Comparison of ENCODE assay signal across 18 mouse cellular contexts in genomic region chr2:91399168-91399567, GRCm38 (mm10). TPM values are rescaled to one million over a fixed set of nuclear protein-coding genes. Genes with fewer than 3 reads are reported as not detected.
A peak's percentile ranks its signal among the peaks of the same experiment; 100 is the strongest.
DNase-seq lines count a peak whose midpoint lies in the region; ATAC-seq lines count a peak whose summit lies in the region.
"Had no signal": no experiment of that assay in that cellular context is flagged by ENCODE, and none has a peak within 500 bp of the region (broad histone marks: within the 10 kb centered on the region; RNA-seq: fewer than 3 reads in every experiment).

No protein-coding gene starts in this region.

- H3K9ac ChIP-seq in kidney, embryonic 15.5 days = no peak overlapping the region
- H3K9ac ChIP-seq in forebrain, embryonic 13.5 days = no peak overlapping the region
- no peak overlapping the region for H3K9ac ChIP-seq in hindbrain, embryonic 16.5 days (ENCODE audit: low read depth, low read length)
- H3K9ac ChIP-seq: embryonic facial prominence, embryonic 15.5 days; lung, embryonic 15.5 days; neural tube, embryonic 12.5 days had no signal

- ATAC-seq in kidney, embryonic 15.5 days (replicated peaks; ENCODE audit: low FRiP score) = no peak
- peak; percentile 28 for ATAC-seq in forebrain, embryonic 13.5 days
- no peak for ATAC-seq in hindbrain, embryonic 16.5 days

- H3K4me1 ChIP-seq in kidney, embryonic 15.5 days = peaks cover 22% of the 10 kb centered on the region
- H3K4me1 ChIP-seq in forebrain, embryonic 13.5 days = peaks cover 32% of the 10 kb centered on the region
- peaks cover 8% of the 10 kb centered on the region for H3K4me1 ChIP-seq in hindbrain, embryonic 16.5 days (ENCODE audit: control insufficient read depth, insufficient read depth, low read depth, low read length)
- H3K4me1 ChIP-seq: embryonic facial prominence, embryonic 15.5 days had no signal

- H3K4me3 ChIP-seq in kidney, embryonic 15.5 days (replicated peaks) = no peak overlapping the region
- no peak overlapping the region for H3K4me3 ChIP-seq in forebrain, embryonic 13.5 days
- H3K4me3 ChIP-seq in hindbrain, embryonic 16.5 days (ENCODE audit: low read length) = no peak overlapping the region
- H3K4me3 ChIP-seq: embryonic facial prominence, embryonic 15.5 days; lung, embryonic 15.5 days; megakaryocyte, embryonic 14.5 days; neural tube, embryonic 12.5 days had no signal

- no peak for DNase-seq in kidney, adult 11 months
- peak; percentile 21 for DNase-seq in retina, embryonic 14.5 days (ENCODE audit: low spot score)
- DNase-seq in testis, postnatal 14 days (ENCODE audit: low spot score) = no peak
- DNase-seq in ovary, postnatal 36 days (ENCODE audit: low spot score) = no peak
- no peak for DNase-seq in urinary bladder, postnatal 4 days (ENCODE audit: low spot score in 2 of 2)
- DNase-seq: adrenal gland, adult 8-10 months; cerebellum, postnatal 36 days; heart, adult 18-20 months; kidney, adult 18-20 months; liver; right cerebral cortex, postnatal 14 days had no signal

- H3K27ac ChIP-seq in kidney, embryonic 15.5 days = peak overlapping the region; percentile 61
- peak overlapping the region; percentile 84 for H3K27ac ChIP-seq in forebrain, embryonic 13.5 days
- peak overlapping the region; percentile 25 for H3K27ac ChIP-seq in hindbrain, embryonic 16.5 days (ENCODE audit: low read depth, low read length)
- H3K27ac ChIP-seq: embryonic facial prominence, embryonic 15.5 days; neural tube, embryonic 12.5 days had no signal

- H3K9me3 ChIP-seq in kidney, embryonic 15.5 days (replicated peaks) = no peaks in the 10 kb centered on the region
- H3K9me3 ChIP-seq in forebrain, embryonic 13.5 days (replicated peaks) = no peaks in the 10 kb centered on the region
- no peaks in the 10 kb centered on the region for H3K9me3 ChIP-seq in hindbrain, embryonic 16.5 days (ENCODE audit: control insufficient read depth, low read length)
- H3K9me3 ChIP-seq: embryonic facial prominence, embryonic 15.5 days; lung, embryonic 15.5 days; megakaryocyte, embryonic 14.5 days; neural tube, embryonic 12.5 days had no signal

- no peaks in the 10 kb centered on the region for H3K27me3 ChIP-seq in kidney, embryonic 15.5 days
- peaks cover 26% of the 10 kb centered on the region for H3K27me3 ChIP-seq in forebrain, embryonic 13.5 days
- no peaks in the 10 kb centered on the region for H3K27me3 ChIP-seq in hindbrain, embryonic 16.5 days (replicated peaks; ENCODE audit: control insufficient read depth, insufficient read depth, low read length)
- H3K27me3 ChIP-seq: embryonic facial prominence, embryonic 15.5 days; lung, embryonic 15.5 days; neural tube, embryonic 12.5 days had no signal

- H3K36me3 ChIP-seq in kidney, embryonic 15.5 days = no peaks in the 10 kb centered on the region
- no peaks in the 10 kb centered on the region for H3K36me3 ChIP-seq in forebrain, embryonic 13.5 days (ENCODE audit: poor library complexity, severe bottlenecking)
- H3K36me3 ChIP-seq in hindbrain, embryonic 16.5 days (ENCODE audit: control insufficient read depth, insufficient read depth, low read length) = no peaks in the 10 kb centered on the region
- H3K36me3 ChIP-seq: embryonic facial prominence, embryonic 15.5 days; lung, embryonic 15.5 days; neural tube, embryonic 12.5 days had no signal

- 39% methylated on average over 3 of the region's 3 CpGs for WGBS in kidney, embryonic 15.5 days
- WGBS in forebrain, embryonic 13.5 days = 12% methylated on average over 3 of the region's 3 CpGs
- WGBS in hindbrain, embryonic 16.5 days = 20% methylated on average over 3 of the region's 3 CpGs

- no peak overlapping the region for H3K4me2 ChIP-seq in kidney, embryonic 15.5 days
- peak overlapping the region; percentile 8; the same call in 1 of the 2 replicates for H3K4me2 ChIP-seq in forebrain, embryonic 13.5 days
- no peak overlapping the region for H3K4me2 ChIP-seq in hindbrain, embryonic 16.5 days (ENCODE audit: low read length)
- H3K4me2 ChIP-seq: embryonic facial prominence, embryonic 15.5 days; lung, embryonic 15.5 days; neural tube, embryonic 12.5 days had no signal

RNA-seq across cellular contexts. Expression of gene 1110051M20Rik, which starts 45.3 kb away (rescaled TPM):
- polyA plus RNA-seq in kidney, embryonic 15.5 days (2015; fragmentation: Nextera tagmentation; extraction: Ambion mirVana) = 56.0 and 65.7 TPM in 2 replicates
- polyA plus RNA-seq in forebrain, embryonic 13.5 days (2015; fragmentation: Nextera tagmentation; extraction: Ambion mirVana) = 137 and 149 TPM in 2 replicates
- polyA plus RNA-seq in hindbrain, embryonic 16.5 days (2015; fragmentation: Nextera tagmentation; extraction: Ambion mirVana) = 161 and 163 TPM in 2 replicates

RNA-seq across cellular contexts. Expression of gene Lrp4, which starts 58.1 kb away (rescaled TPM):
- polyA plus RNA-seq in kidney, embryonic 15.5 days (2015; fragmentation: Nextera tagmentation; extraction: Ambion mirVana) = 9.3 and 9.5 TPM in 2 replicates
- 10.3 and 11.3 TPM in 2 replicates for polyA plus RNA-seq in forebrain, embryonic 13.5 days (2015; fragmentation: Nextera tagmentation; extraction: Ambion mirVana)
- 4.5 and 5.3 TPM in 2 replicates for polyA plus RNA-seq in hindbrain, embryonic 16.5 days (2015; fragmentation: Nextera tagmentation; extraction: Ambion mirVana)

Comparison
In these comparisons a context has a peak if more than half of its experiments do, and no peak if none do; other contexts are left out.
1. H3K27ac ChIP-seq: peak in every context shown above with its lines; median percentile 84 in forebrain, embryonic 13.5 days; 61 in kidney, embryonic 15.5 days; 25 in hindbrain, embryonic 16.5 days.